Mouse (Mus musculus): ENCODE data around the gene Psd4.

Psd4 gene

GRCm38 (mm10) chr2:24386158-24386963 lies 19.0 kb downstream of the Psd4 start:
- peak; percentile 94 for DNase-seq (ENCODE audit: low read depth)

- DNase-seq (ENCODE audit: low read depth) = peak; percentile 61
These were observed 19.6 kb downstream of the Psd4 start for GRCm38 (mm10) chr2:24386964-24387320.

GRCm38 (mm10) chr2:24387361-24388283 lies 20.2 kb downstream of the Psd4 start:
- no peak for DNase-seq (ENCODE audit: low read depth)

- DNase-seq (ENCODE audit: low read depth) = no peak
These were observed 25.9 kb downstream of the Psd4 start for GRCm38 (mm10) chr2:24393251-24393650.

GRCm38 (mm10) chr2:24397115-24397514 lies 29.7 kb downstream of the Psd4 start:
- DNase-seq (ENCODE audit: low read depth) = no peak

- no peak for DNase-seq (ENCODE audit: low read depth)
These were observed 33.3 kb downstream of the Psd4 start for GRCm38 (mm10) chr2:24400711-24401110.

- DNase-seq (ENCODE audit: low read depth) = peak; percentile 64
These were observed 38.1 kb downstream of the Psd4 start for GRCm38 (mm10) chr2:24405345-24406012.

- DNase-seq (ENCODE audit: low read depth) = no peak
These were observed 40.5 kb downstream of the Psd4 start for GRCm38 (mm10) chr2:24407701-24408485.

GRCm38 (mm10) chr2:24409166-24409565 lies 41.8 kb downstream of the Psd4 start:
- DNase-seq (ENCODE audit: low read depth) = peak; percentile 65

- no peak for DNase-seq (ENCODE audit: low read depth)
These were observed 45.8 kb downstream of the Psd4 start for GRCm38 (mm10) chr2:24413172-24413571.

- DNase-seq (ENCODE audit: low read depth) = no peak
These were observed 46.3 kb downstream of the Psd4 start for GRCm38 (mm10) chr2:24413677-24414076.

- DNase-seq (ENCODE audit: low read depth) = no peak
These were observed 49.3 kb downstream of the Psd4 start for GRCm38 (mm10) chr2:24416668-24417067.

GRCm38 (mm10) chr2:24417106-24417505 lies 49.7 kb downstream of the Psd4 start:
- DNase-seq (ENCODE audit: low read depth) = no peak

GRCm38 (mm10) chr2:24417564-24417963 lies 50.2 kb downstream of the Psd4 start:
- no peak for DNase-seq (ENCODE audit: low read depth)

- DNase-seq (ENCODE audit: low read depth) = no peak
These were observed 54.0 kb downstream of the Psd4 start for GRCm38 (mm10) chr2:24421211-24421863.

- DNase-seq (ENCODE audit: low read depth) = no peak
These were observed 55.4 kb downstream of the Psd4 start for GRCm38 (mm10) chr2:24422815-24423214.

GRCm38 (mm10) chr2:24425630-24426029 lies 58.2 kb downstream of the Psd4 start:
- DNase-seq (ENCODE audit: low read depth) = no peak

GRCm38 (mm10) chr2:24427866-24428675 lies 60.7 kb downstream of the Psd4 start:
- no peak for DNase-seq (ENCODE audit: low read depth)

- peak; percentile 71 for DNase-seq (ENCODE audit: low read depth)
These were observed 62.4 kb downstream of the Psd4 start for GRCm38 (mm10) chr2:24429806-24430205.

- no peak for DNase-seq (ENCODE audit: low read depth)
These were observed 67.3 kb downstream of the Psd4 start for GRCm38 (mm10) chr2:24434670-24435069.

Data from 416B (cell line).